Mouse (Mus musculus): ENCODE measurements at regions not wholly inside any gene's neighbourhood (a gene's known extent, or its start where the extent isn't known, plus 50 kb on each side); places are given as distances from the start of the nearest gene placed in this dataset.

DNA sequence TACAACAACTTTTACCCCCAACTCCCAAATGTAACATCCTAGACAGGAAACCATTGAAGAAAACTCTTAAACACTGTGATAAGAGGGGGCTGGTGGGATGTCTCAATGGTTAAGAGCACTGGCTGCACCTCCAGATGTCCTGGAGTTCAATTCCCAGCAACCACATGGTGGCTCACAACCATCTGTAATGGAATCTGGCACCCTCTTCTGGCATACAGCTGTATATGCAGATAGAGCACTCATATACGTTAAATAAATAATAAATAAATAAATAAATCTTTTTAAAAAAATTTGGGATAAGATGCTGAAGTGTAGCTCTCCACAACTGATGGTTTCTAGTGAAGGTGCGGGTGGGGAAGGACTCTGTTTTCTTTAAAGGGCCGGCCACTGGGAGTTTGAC is 69.3 kb downstream of the Kctd15 start:
- Histone ChIP-seq H3K9me3 (peaks cover 24% of the 10 kb centered on the region), H3K27ac (replicated peaks) (no peak overlapping the region), H3K36me3 (replicated peaks) (no peaks in the 10 kb centered on the region), H3K4me1 (no peaks in the 10 kb centered on the region; the same call in 1 of the 2 replicates), H3K4me3 (no peak overlapping the region), H3K27me3 (replicated peaks; ENCODE audit: low read depth, poor library complexity, severe bottlenecking) (no peaks in the 10 kb centered on the region)
- DNase-seq (ENCODE audit: low spot score): no peak
- WGBS: 94% methylated on average over 3 of the region's 3 CpGs

DNA sequence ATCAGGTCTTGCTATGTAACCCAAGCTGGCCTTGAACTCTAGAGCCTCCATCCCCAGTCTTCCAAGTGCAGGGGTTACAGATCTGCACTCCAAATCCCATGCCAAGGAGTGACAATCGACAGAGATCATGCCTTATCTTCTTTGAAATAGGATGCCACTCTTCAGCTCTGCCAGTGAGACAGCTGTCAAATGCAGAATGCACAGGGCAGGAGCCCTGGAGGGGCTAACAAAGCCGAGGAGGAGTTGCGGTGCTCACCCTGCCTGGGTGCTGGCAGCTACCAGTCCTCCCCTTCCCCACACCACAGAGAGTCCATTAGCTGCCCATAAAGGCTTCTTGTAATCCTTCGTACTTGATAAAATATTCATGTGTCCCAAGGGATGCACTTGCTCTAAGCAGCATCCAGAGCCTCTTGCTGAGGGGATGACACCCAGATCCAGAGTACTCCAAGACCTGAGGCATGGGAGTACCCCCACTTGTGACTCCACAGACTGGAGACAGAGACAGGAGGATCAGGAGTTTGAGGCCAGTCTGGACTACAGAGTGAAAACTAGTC is 71.1 kb downstream of the Kctd15 start:
- Histone ChIP-seq H3K4me3 (no peak overlapping the region), H3K4me1 (no peaks in the 10 kb centered on the region), H3K27ac (replicated peaks) (no peak overlapping the region), H3K9me3 (peaks cover 20% of the 10 kb centered on the region), H3K27me3 (replicated peaks; ENCODE audit: low read depth, poor library complexity, severe bottlenecking) (no peaks in the 10 kb centered on the region), H3K36me3 (replicated peaks) (no peaks in the 10 kb centered on the region)
- DNase-seq (ENCODE audit: low spot score): no peak
- WGBS: 77% methylated on average over 4 of the region's 4 CpGs

GRCm38 (mm10) chr7:34584870-34585269 is 71.7 kb downstream of the Kctd15 start:
- no peak overlapping the region for H3K27ac ChIP-seq (replicated peaks)
- no peaks in the 10 kb centered on the region for H3K4me1 ChIP-seq
- WGBS: 92% methylated on average over 7 of the region's 7 CpGs
- DNase-seq (ENCODE audit: low spot score): no peak
- peaks cover 20% of the 10 kb centered on the region for H3K9me3 ChIP-seq
- H3K27me3 ChIP-seq (replicated peaks; ENCODE audit: low read depth, poor library complexity, severe bottlenecking): no peaks in the 10 kb centered on the region
- H3K36me3 ChIP-seq (replicated peaks): no peaks in the 10 kb centered on the region
- no peak overlapping the region for H3K4me3 ChIP-seq

DNA sequence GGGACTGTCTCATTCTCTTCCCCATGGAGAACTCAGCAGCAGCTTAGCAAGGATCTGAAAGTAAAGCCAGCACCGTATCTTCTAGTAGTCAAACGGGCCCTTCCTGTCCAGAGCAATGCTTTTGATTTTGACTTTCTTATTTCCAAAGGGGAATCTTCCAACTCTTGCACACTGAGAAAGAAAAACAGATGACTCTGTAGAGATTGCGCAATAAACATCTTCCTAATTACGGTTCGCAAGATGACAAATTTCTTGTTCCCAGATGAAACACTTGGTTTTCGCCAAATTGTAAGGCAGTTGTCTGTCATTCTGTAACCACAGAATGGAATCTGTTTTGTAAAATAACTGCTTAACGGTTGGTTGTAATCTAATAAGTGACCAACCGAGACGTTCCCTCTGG is 75.7 kb downstream of the Kctd15 start:
- WGBS: 91% methylated on average over 9 of the region's 9 CpGs
- Histone ChIP-seq H3K36me3 (replicated peaks) (no peaks in the 10 kb centered on the region), H3K27ac (replicated peaks) (no peak overlapping the region), H3K9me3 (no peaks in the 10 kb centered on the region; the same call in 1 of the 2 replicates), H3K27me3 (replicated peaks; ENCODE audit: low read depth, poor library complexity, severe bottlenecking) (no peaks in the 10 kb centered on the region), H3K4me3 (no peak overlapping the region), H3K4me1 (no peaks in the 10 kb centered on the region)
- DNase-seq (ENCODE audit: low spot score): no peak

DNA sequence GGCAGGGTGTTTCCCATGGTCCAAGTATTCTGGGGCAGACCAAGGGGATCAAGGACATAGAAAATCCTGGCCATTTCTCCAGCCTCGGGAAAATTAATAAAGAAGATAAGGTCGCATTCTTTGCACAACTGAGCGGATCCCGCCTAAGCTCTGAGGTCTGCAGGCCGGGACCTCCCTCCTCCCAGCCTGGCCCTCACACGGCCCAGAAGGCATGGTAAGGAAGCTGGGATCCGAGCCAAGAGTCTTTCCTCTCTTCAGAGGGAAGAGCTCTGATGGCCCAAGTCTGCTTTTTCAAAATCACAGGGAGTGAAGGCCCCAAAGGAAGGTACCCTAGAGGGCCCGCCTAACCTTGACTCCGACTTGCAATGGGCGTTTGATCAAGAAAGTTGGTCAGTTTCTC is 85.2 kb downstream of the Kctd15 start:
- H3K27ac ChIP-seq (replicated peaks): peak overlapping the region; percentile 88
- peaks cover 7% of the 10 kb centered on the region; the same call in 1 of the 2 replicates for H3K9me3 ChIP-seq
- 57% methylated on average over 10 of the region's 10 CpGs for WGBS
- H3K4me1 ChIP-seq: peaks cover 23% of the 10 kb centered on the region
- no peaks in the 10 kb centered on the region for H3K27me3 ChIP-seq (replicated peaks; ENCODE audit: low read depth, poor library complexity, severe bottlenecking)
- DNase-seq (ENCODE audit: low spot score): peak; percentile 33
- H3K4me3 ChIP-seq: peak overlapping the region; percentile 56
- no peaks in the 10 kb centered on the region for H3K36me3 ChIP-seq (replicated peaks)

GRCm38 (mm10) chr7:34570114-34571065 is 86.1 kb downstream of the Kctd15 start:
- WGBS: 2% methylated on average over 43 of the region's 43 CpGs
- Histone ChIP-seq H3K4me3 (peak overlapping the region; percentile 56), H3K4me1 (peaks cover 23% of the 10 kb centered on the region), H3K27ac (replicated peaks) (peak overlapping the region; percentile 88), H3K27me3 (replicated peaks; ENCODE audit: low read depth, poor library complexity, severe bottlenecking) (no peaks in the 10 kb centered on the region), H3K36me3 (replicated peaks) (no peaks in the 10 kb centered on the region), H3K9me3 (peaks cover 7% of the 10 kb centered on the region; the same call in 1 of the 2 replicates)
- DNase-seq (ENCODE audit: low spot score): peak; percentile 86

GRCm38 (mm10) chr7:34569747-34570113 is 86.8 kb downstream of the Kctd15 start:
- Histone ChIP-seq H3K9me3 (peaks cover 7% of the 10 kb centered on the region; the same call in 1 of the 2 replicates), H3K36me3 (replicated peaks) (no peaks in the 10 kb centered on the region), H3K27ac (replicated peaks) (peak overlapping the region; percentile 88), H3K27me3 (replicated peaks; ENCODE audit: low read depth, poor library complexity, severe bottlenecking) (no peaks in the 10 kb centered on the region), H3K4me1 (peaks cover 23% of the 10 kb centered on the region), H3K4me3 (peak overlapping the region; percentile 56)
- no peak for DNase-seq (ENCODE audit: low spot score)
- 28% methylated on average over 8 of the region's 8 CpGs for WGBS

GRCm38 (mm10) chr7:34567575-34567974 is 89.0 kb downstream of the Kctd15 start:
- Histone ChIP-seq H3K27ac (replicated peaks) (no peak overlapping the region), H3K4me1 (peaks cover 23% of the 10 kb centered on the region), H3K4me3 (no peak overlapping the region), H3K27me3 (replicated peaks; ENCODE audit: low read depth, poor library complexity, severe bottlenecking) (no peaks in the 10 kb centered on the region), H3K36me3 (replicated peaks) (no peaks in the 10 kb centered on the region), H3K9me3 (0 out of 2 replicates have a peak, but pooled peaks cover under 1% of the 10 kb centered on the region)
- DNase-seq (ENCODE audit: low spot score): no peak
- 77% methylated on average over 5 of the region's 5 CpGs for WGBS

DNA sequence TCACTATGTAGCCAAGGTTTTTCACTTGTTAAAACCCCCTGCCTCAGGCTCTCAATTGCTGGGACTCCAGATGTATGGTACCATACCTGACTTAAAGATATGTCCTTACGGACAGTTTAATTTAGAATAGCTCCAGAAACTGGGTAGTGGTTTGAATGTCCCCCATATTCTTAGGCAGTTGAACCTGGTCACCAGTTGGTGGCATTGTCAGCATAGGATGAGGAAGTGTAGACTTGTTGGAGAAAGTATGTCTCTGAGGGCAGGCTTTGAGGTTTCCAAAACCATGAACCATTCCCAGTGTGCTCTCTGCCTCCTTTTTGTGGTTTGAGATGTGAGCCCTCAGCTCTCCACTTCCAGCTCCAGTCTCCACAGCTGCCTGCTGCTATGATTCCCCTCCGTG is 94.4 kb downstream of the Kctd15 start:
- WGBS: 86% methylated on average over 2 of the region's 2 CpGs
- no peaks in the 10 kb centered on the region for H3K27me3 ChIP-seq (replicated peaks; ENCODE audit: low read depth, poor library complexity, severe bottlenecking)
- H3K4me1 ChIP-seq: 0 out of 2 replicates have a peak, but pooled peaks cover 3% of the 10 kb centered on the region
- H3K27ac ChIP-seq (replicated peaks): no peak overlapping the region
- DNase-seq (ENCODE audit: low spot score): no peak
- H3K4me3 ChIP-seq: no peak overlapping the region
- H3K9me3 ChIP-seq: peaks cover 5% of the 10 kb centered on the region; the same call in 1 of the 2 replicates
- H3K36me3 ChIP-seq (replicated peaks): no peaks in the 10 kb centered on the region

DNA sequence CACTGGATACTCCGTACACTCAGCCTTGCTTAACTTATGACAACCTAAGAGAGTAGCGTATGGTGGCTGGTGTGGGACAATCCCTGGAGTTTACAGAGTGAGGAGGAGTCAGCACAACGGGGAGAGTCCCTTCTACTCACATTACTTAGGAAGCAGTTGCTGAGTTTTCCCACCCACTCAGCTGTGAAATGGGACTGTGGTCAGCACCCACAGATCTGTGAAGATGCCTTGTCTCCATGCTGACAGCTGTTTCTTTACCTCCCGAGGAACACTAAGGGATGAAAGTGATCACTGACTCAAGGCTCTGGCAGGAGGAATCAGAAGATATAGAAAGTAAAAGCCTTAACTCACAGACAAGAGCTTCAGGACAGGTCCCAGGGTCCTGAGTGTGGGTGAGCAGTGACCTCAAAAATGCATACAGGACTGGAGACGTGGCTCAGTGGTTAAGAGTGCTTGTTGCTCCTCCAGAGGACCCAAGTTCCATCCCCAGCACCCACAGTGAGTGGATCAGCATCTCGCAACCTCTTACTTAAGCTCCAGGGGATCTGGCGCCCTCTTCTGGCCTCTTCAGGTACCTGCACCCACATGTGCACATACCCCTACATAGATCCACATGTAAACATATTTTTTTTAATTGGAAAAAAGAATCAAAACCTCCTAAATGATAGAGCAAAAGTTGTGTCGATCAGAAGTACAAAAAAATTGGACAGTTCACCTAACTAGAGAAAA is 97.8 kb downstream of the Kctd15 start:
- H3K27ac ChIP-seq (replicated peaks): no peak overlapping the region
- WGBS: 82% methylated on average over 8 of the region's 8 CpGs
- H3K4me3 ChIP-seq: no peak overlapping the region
- 0 out of 2 replicates have a peak, but pooled peaks cover 3% of the 10 kb centered on the region for H3K4me1 ChIP-seq
- DNase-seq (ENCODE audit: low spot score): no peak
- no peaks in the 10 kb centered on the region for H3K27me3 ChIP-seq (replicated peaks; ENCODE audit: low read depth, poor library complexity, severe bottlenecking)
- no peaks in the 10 kb centered on the region for H3K36me3 ChIP-seq (replicated peaks)
- peaks cover 5% of the 10 kb centered on the region; the same call in 1 of the 2 replicates for H3K9me3 ChIP-seq

DNA sequence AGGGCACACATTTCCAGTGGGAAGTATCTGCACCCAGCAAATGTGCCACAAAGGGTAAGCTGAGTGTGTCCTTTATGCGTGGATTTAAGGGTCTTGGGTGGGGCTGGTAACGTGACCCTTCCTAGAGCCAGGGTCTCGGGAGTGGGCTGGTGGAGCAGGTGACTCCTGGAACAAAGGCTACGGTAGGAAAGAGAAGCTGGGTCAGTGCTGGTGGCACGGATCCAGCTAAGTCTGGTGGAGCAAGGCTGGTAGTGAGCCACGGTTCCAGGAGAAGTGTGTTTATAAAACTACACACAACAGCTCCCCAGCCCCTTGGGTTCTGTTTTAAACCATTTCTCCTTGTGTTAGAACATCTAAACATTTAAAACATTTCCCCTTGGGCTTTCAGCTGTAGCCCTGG is 101.3 kb downstream of the Kctd15 start:
- H3K36me3 ChIP-seq (replicated peaks): no peaks in the 10 kb centered on the region
- peaks cover 5% of the 10 kb centered on the region; the same call in 1 of the 2 replicates for H3K9me3 ChIP-seq
- no peak overlapping the region for H3K4me3 ChIP-seq
- no peak for DNase-seq (ENCODE audit: low spot score)
- H3K4me1 ChIP-seq: 0 out of 2 replicates have a peak, but pooled peaks cover 3% of the 10 kb centered on the region
- WGBS: 79% methylated on average over 6 of the region's 6 CpGs
- H3K27me3 ChIP-seq (replicated peaks; ENCODE audit: low read depth, poor library complexity, severe bottlenecking): no peaks in the 10 kb centered on the region
- no peak overlapping the region for H3K27ac ChIP-seq (replicated peaks)

- Histone ChIP-seq H3K36me3 (replicated peaks) (no peaks in the 10 kb centered on the region), H3K27ac (replicated peaks) (no peak overlapping the region), H3K27me3 (replicated peaks; ENCODE audit: low read depth, poor library complexity, severe bottlenecking) (no peaks in the 10 kb centered on the region), H3K9me3 (peaks cover 2% of the 10 kb centered on the region; the same call in 1 of the 2 replicates), H3K4me1 (no peaks in the 10 kb centered on the region), H3K4me3 (no peak overlapping the region)
- 89% methylated on average over 19 of the region's 19 CpGs for WGBS
- no peak for DNase-seq (ENCODE audit: low spot score)
These were observed 109.8 kb downstream of the Kctd15 start for GRCm38 (mm10) chr7:34546609-34547316.

Measured in embryonic facial prominence, embryonic 10.5 days (tissue).